Mouse (Mus musculus) small intestine, adult 2 months (tissue): ENCODE measurements around the gene Pgbd5. TPM values are rescaled to one million over a fixed set of nuclear protein-coding genes. Genes with fewer than 3 reads are reported as not detected.

ENCODE experiments used
- H3K27ac ChIP-seq: fragments of 200-500 bp; 2 replicates; pipeline ENCODE4 v1.5.1; 2012; ENCODE audit warnings: low read depth, low read length, control low read depth, inconsistent platforms; ENCODE audit not compliant: insufficient read depth
- H3K27me3 ChIP-seq: fragments of 200-500 bp; 2 replicates; pipeline ENCODE4 v1.6.1; 2012; ENCODE audit warnings: mild to moderate bottlenecking, moderate library complexity, low read length, inconsistent platforms; ENCODE audit not compliant: control insufficient read depth, insufficient read depth
- H3K36me3 ChIP-seq: fragments of 200-500 bp; 2 replicates; pipeline ENCODE4 v1.6.1; 2012; ENCODE audit warnings: mild to moderate bottlenecking, low read length, control low read depth, inconsistent platforms; ENCODE audit not compliant: control insufficient read depth, insufficient read depth
- H3K4me1 ChIP-seq: fragments of 200-500 bp; 2 replicates; pipeline ENCODE4 v1.6.1; 2012; ENCODE audit warnings: low read length, inconsistent platforms, mixed read lengths; ENCODE audit not compliant: control insufficient read depth, insufficient read depth, insufficient read length
- H3K4me3 ChIP-seq: fragments of 200-500 bp; 2 replicates; pipeline ENCODE4 v1.5.1; 2012; ENCODE audit warnings: low read depth, mild to moderate bottlenecking, control low read depth, inconsistent platforms, low read length, moderate library complexity
- CTCF ChIP-seq: fragments of 200-500 bp; IDR thresholded peaks from 2 replicates; pipeline ENCODE4 v1.5.1; 2012; ENCODE audit warnings: low read depth, mild to moderate bottlenecking, control low read depth, inconsistent platforms, low read length, moderate library complexity, mixed read lengths; ENCODE audit not compliant: insufficient replicate concordance, insufficient read length; ENCODE audit errors: extremely low read depth
- POLR2A ChIP-seq: fragments of 200-500 bp; IDR thresholded peaks from 2 replicates; pipeline ENCODE4 v1.6.1; 2012; ENCODE audit warnings: low read depth, mild to moderate bottlenecking, control low read depth, inconsistent platforms, low read length, moderate library complexity
- WGBS: fragments of 180-500 bp; shearing (Covaris S2); methylation state at CpG from one replicate; pipeline ENCODE4 v1.1.7; 2018; 5-methylcytosine and 5-hydroxymethylcytosine counted together
- polyA plus RNA-seq: library from polyadenylated mRNA; depleted of rRNA; stranded (reverse); fragments of >200 nt; gene quantifications from 2 replicates; pipeline ENCODE4 v1.2.3, GENCODE M21; 2012

The Pgbd5 gene
- polyA plus RNA-seq, 1 experiment, result 2.3 TPM

DNA sequence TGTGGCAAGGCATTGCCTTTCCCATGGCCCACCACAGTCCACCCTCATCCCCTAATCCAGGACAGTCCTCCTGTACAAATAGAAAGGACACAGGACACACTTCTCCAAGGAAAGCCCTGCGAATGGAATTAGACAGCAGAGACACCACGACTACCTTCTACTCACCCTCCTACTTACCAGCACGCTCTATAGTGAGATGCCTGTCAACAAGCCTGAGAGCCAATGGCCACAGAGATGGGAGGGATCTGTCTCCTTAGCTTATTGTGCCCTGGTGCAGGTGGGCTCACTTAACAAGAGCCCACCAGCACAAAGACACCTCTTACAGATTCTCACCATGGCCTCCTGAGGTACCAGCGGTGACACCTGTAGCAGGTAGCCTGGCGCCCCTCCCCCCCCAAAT is 46.4 kb downstream of the Pgbd5 start:
- Histone ChIP-seq H3K4me3 (no peak overlapping the region), H3K36me3 (no peaks in the 10 kb centered on the region), H3K4me1 (no peaks in the 10 kb centered on the region), H3K27me3 (no peaks in the 10 kb centered on the region), H3K27ac (0 out of 2 replicates have a peak overlapping the region, but pooled peaks have one; percentile 15)
- WGBS, result 68% methylated on average over 5 of the region's 5 CpGs
- TF ChIP-seq POLR2A (no peak), CTCF (no peak)

DNA sequence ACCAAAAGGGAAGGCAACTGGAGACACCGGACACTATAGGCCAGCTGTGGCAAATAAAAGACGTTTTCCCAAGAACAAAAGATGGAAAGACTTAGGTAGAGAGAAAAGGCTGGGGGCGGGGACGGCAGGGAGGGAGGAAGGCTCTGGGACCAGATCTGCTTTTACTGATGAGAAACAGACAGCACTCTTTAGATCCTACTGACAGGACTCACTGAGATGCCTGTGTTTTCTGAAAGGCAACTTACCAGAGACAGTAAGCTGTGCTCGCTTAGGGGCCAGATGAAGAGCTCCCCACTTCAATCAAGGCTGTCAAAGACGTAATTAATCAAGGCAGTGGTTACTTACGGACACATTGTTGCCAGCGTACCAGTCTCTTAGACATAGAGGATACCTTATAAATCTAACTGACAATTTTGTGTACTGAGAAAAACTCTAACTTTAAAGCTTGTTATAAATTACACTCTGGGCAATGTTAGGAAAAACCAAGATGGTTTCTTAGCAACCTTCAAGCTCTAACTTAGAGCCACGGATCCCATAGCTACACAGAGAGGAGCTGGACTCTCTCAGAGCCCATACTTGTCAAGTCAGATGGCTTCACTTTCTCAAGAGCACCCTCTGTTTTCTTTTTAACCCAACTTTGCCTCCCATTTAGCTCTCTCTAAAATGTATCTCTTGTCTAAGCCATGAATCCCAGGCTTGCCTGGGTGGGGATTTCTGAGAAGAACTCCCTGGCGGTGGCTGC is 47.0 kb downstream of the Pgbd5 start:
- no peak overlapping the region for H3K4me3 ChIP-seq
- no peaks in the 10 kb centered on the region for H3K4me1 ChIP-seq
- no peaks in the 10 kb centered on the region for H3K36me3 ChIP-seq
- TF ChIP-seq POLR2A (no peak), CTCF (no peak)
- 62% methylated on average over 10 of the region's 10 CpGs for WGBS
- H3K27ac ChIP-seq, result peak overlapping the region; percentile 15; the same call in 1 of the 2 replicates
- H3K27me3 ChIP-seq, result no peaks in the 10 kb centered on the region

DNA sequence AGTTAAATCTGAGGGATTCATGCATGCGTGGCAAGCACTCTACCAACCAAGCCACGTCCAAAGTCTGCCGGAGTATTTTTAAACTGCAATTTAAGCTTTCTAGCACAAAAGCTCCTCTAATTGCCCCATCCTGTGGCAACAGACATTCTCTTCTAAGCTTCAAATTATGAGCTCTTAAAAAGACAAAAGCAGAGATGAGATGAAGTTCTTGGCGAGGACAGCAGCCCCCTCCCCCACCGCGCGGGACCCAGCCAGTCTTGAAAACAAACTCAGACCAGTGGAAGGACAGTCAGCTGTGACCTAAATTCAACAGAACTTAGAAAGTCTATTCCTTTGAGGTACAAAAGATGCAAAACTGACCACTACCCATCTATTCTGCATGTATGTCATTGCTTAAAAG is 48.3 kb downstream of the Pgbd5 start:
- Histone ChIP-seq H3K36me3 (no peaks in the 10 kb centered on the region), H3K4me1 (no peaks in the 10 kb centered on the region), H3K27me3 (no peaks in the 10 kb centered on the region), H3K4me3 (no peak overlapping the region), H3K27ac (no peak overlapping the region)
- WGBS, result 83% methylated on average over 7 of the region's 7 CpGs
- TF ChIP-seq CTCF (no peak), POLR2A (no peak)

DNA sequence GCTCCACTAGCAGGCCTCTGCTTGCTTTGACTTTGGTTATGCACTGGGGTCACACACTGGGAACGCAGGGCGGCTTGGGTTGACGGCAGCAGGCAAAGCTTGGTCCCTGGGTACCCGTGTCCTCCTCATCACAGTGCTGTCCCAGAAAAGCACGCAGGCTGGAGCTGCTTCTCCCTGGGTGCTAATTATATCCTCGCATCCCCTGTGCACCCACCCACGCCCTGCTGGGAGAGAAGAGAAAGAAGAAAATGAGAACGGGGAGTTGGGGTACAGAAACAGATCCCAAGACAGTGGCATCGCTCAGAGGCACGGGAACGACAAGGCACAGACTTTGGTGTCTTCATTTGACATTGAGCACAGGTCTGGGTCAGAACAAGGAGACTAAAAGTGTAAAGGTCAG is 50.0 kb downstream of the Pgbd5 start:
- TF ChIP-seq CTCF (no peak), POLR2A (no peak)
- WGBS, result 85% methylated on average over 11 of the region's 11 CpGs
- no peaks in the 10 kb centered on the region for H3K4me1 ChIP-seq

DNA sequence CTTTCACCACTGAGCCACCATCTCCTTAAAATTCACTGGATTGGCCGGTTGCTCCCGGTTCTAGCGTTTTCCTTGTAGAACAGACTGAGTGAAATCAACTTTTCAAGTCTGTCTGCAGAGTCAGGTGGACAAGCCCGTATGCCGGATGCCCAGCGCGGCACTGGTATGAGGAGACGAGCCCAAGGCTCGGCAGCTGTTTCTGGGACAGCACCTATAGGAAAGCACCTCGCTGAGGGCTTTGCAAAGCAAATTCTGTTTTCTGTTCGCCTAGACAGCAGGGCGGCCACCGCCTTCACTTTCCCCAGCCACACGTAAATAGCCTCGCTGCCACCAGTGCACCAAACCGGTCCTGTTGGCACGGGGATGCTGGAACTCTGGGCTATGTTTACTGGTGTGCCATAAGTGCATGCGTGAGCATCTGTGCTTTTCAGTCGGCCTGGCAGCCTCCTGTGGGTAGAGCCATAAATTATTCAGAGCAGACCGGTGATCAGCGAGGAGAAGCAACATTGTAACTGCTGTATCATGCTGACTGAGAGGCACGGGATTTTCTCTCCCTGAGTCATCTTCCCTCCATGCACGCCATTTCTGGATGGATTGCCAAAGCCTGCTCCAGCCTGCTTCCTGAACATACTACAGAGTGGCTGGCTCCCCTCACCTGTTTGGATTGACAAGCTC is 53.1 kb downstream of the Pgbd5 start:
- Histone ChIP-seq H3K27ac (no peak overlapping the region), H3K36me3 (no peaks in the 10 kb centered on the region), H3K4me1 (no peaks in the 10 kb centered on the region), H3K27me3 (no peaks in the 10 kb centered on the region), H3K4me3 (no peak overlapping the region)
- TF ChIP-seq CTCF (no peak), POLR2A (no peak)
- WGBS, result 81% methylated on average over 23 of the region's 23 CpGs

More for the DNA sequence above, 50.0 kb downstream of the Pgbd5 start:
- Histone ChIP-seq H3K4me3 (no peak overlapping the region), H3K27me3 (no peaks in the 10 kb centered on the region), H3K36me3 (no peaks in the 10 kb centered on the region), H3K27ac (no peak overlapping the region)

DNA sequence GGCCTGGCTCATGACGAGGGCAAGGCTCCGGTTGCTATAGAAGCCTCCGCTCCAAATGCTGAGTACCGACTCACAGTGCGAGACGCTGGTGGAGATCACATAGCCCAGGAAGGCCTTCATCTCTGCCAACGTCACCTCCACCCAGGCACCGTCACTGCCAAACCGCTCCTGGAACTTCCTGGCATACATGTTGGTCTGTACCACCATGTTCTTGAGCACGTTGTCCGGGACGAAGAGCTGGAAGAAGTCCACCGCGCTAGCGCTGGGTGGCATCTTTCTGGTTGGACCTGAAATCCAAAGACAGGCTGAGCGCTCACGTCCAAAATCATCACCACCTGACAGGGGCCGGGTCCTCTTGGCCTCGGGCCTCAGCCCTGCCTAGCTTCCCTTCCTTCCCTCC is 55.1 kb downstream of the Pgbd5 start:
- no peak overlapping the region for H3K27ac ChIP-seq
- H3K4me1 ChIP-seq, result no peaks in the 10 kb centered on the region
- no peaks in the 10 kb centered on the region for H3K36me3 ChIP-seq
- no peak overlapping the region for H3K4me3 ChIP-seq
- H3K27me3 ChIP-seq, result no peaks in the 10 kb centered on the region
- TF ChIP-seq POLR2A, result no peak
- no peak for TF ChIP-seq CTCF
- WGBS, result 92% methylated on average over 19 of the region's 19 CpGs

DNA sequence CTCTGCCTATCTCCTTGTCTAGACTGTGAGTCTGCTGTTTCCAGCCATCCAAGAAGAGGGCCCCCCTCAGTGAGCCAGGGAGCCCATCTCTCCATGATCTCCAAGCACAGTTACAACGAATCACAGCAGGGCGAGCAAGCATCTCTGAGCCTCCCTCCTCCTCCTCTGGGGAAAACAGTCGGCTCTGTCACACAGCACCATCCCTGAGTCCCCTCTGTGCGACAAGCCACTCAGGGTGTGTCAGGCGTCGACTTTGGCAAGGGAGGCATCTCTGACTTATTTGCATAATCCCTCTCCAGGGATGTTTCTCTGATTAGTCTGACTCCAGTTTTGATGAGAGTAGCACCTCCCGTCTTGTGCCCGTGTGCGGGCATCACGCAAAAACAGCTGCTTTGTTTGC is 57.2 kb downstream of the Pgbd5 start:
- no peak overlapping the region for H3K4me3 ChIP-seq

More for the DNA sequence above, 57.2 kb downstream of the Pgbd5 start:
- WGBS, result 55% methylated on average over 10 of the region's 10 CpGs
- Histone ChIP-seq H3K27ac (no peak overlapping the region), H3K4me1 (no peaks in the 10 kb centered on the region), H3K27me3 (no peaks in the 10 kb centered on the region), H3K36me3 (no peaks in the 10 kb centered on the region)
- TF ChIP-seq CTCF (no peak), POLR2A (no peak)
